Mouse (Mus musculus) thymus, adult 2 months (tissue): ENCODE data around the gene Ppp1r21.

Experiments
- CTCF ChIP-seq: fragments of 200-500 bp; IDR thresholded peaks from 2 replicates; pipeline ENCODE4 v1.5.1; 2012; ENCODE audit warnings: mild to moderate bottlenecking, control low read depth, low read length, moderate library complexity, borderline replicate concordance; ENCODE audit not compliant: control insufficient read depth, poor library complexity, insufficient read depth; ENCODE audit errors: extremely low read depth
- POLR2A ChIP-seq: fragments of 200-500 bp; IDR thresholded peaks from 2 replicates; pipeline ENCODE4 v1.6.1; 2012; ENCODE audit warnings: mild to moderate bottlenecking, low read length, control low read depth, moderate library complexity; ENCODE audit not compliant: control insufficient read depth, poor library complexity, insufficient read depth; ENCODE audit errors: extremely low read depth

DNA sequence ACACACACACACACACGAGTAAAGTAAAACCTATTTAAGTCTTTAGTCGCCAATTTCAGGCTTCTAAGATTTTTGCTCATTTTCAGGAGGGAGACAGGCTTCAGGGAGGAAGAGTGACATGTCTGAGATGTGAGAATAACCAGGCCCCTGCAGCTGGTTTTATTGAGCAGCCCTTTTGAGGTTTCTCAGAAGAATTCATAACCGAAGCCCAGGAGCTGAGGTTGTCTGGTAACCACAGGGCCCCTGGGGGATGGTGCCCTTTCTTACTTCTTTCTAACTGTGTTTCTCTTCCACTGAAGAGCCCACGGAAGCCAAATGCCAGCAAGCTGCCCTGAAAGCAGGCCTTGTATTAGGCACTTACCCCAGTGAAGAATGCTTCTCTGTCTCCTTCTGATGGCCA is 91.0 kb downstream of the Ppp1r21 start:
- TF ChIP-seq CTCF: no peak
- TF ChIP-seq POLR2A: no peak
